Mouse (Mus musculus): Measurements from ENCODE around the gene Cort. TPM values are rescaled to one million over a fixed set of nuclear protein-coding genes. Genes with fewer than 3 reads are reported as not detected.
A peak's percentile ranks its signal among the peaks of the same experiment; 100 is the strongest.
"Not testable (repeated sequence)": the region's sequence is repeated elsewhere in the genome, so short reads cannot be mapped to it uniquely, and the experiment has no call there.

Cort gene
- polyA plus RNA-seq, 1 experiment from 2014 or later: 0.64 TPM

GRCm38 (mm10) chr4:149123432-149123831 lies 3.1 kb downstream of the Cort start:
- Histone ChIP-seq H3K36me3 (ENCODE audit: control insufficient read depth, insufficient read depth, low read length) (peaks cover 11% of the 10 kb centered on the region), H3K27me3 (replicated peaks; ENCODE audit: control insufficient read depth, insufficient read depth, low read length) (no peaks in the 10 kb centered on the region), H3K9me3 (ENCODE audit: control insufficient read depth, low read length) (no peaks in the 10 kb centered on the region), H3K9ac (ENCODE audit: low read depth, low read length) (no peak overlapping the region), H3K4me1 (ENCODE audit: control insufficient read depth, insufficient read depth, low read depth, low read length) (no peaks in the 10 kb centered on the region), H3K27ac (ENCODE audit: low read depth, low read length) (no peak overlapping the region), H3K4me2 (ENCODE audit: low read length) (no peak overlapping the region), H3K4me3 (ENCODE audit: low read length) (no peak overlapping the region)
- 79% methylated on average over 5 of the region's 5 CpGs for WGBS
- ATAC-seq: no peak

GRCm38 (mm10) chr4:149119978-149120562 lies 6.5 kb downstream of the Cort start:
- not testable (repeated sequence) for H3K4me1 ChIP-seq (ENCODE audit: control insufficient read depth, insufficient read depth, low read depth, low read length); H3K9me3 ChIP-seq (ENCODE audit: control insufficient read depth, low read length); H3K4me2 ChIP-seq (ENCODE audit: low read length); H3K27ac ChIP-seq (ENCODE audit: low read depth, low read length); ATAC-seq; H3K9ac ChIP-seq (ENCODE audit: low read depth, low read length); H3K27me3 ChIP-seq (replicated peaks; ENCODE audit: control insufficient read depth, insufficient read depth, low read length); H3K4me3 ChIP-seq (ENCODE audit: low read length)
- WGBS: 89% methylated on average over 12 of the region's 12 CpGs
- H3K36me3 ChIP-seq (ENCODE audit: control insufficient read depth, insufficient read depth, low read length): peaks cover 18% of the 10 kb centered on the region

GRCm38 (mm10) chr4:149103875-149104561 lies 22.5 kb downstream of the Cort start, which contains the start of gene Dffa:
Gene Dffa, plus strand, starts transcription at chr4:149104146.
- WGBS: under 1% methylated on average over 35 of the region's 35 CpGs
- Histone ChIP-seq H3K36me3 (ENCODE audit: control insufficient read depth, insufficient read depth, low read length) (peaks cover 14% of the 10 kb centered on the region; the same call in 1 of the 2 replicates), H3K4me3 (ENCODE audit: low read length) (peak within 1 kb of the TSS; percentile 59), H3K4me2 (ENCODE audit: low read length) (peak within 1 kb of the TSS; percentile 67), H3K27ac (ENCODE audit: low read depth, low read length) (no peak within 1 kb of the TSS), H3K9ac (ENCODE audit: low read depth, low read length) (peak within 1 kb of the TSS; percentile 76), H3K9me3 (ENCODE audit: control insufficient read depth, low read length) (no peaks in the 10 kb centered on the region), H3K4me1 (ENCODE audit: control insufficient read depth, insufficient read depth, low read depth, low read length) (peaks cover 11% of the 10 kb centered on the region), H3K27me3 (replicated peaks; ENCODE audit: control insufficient read depth, insufficient read depth, low read length) (no peaks in the 10 kb centered on the region)
- peak; percentile 91 for ATAC-seq

GRCm38 (mm10) chr4:149101456-149101855 lies 25.1 kb downstream of the Cort start:
- no peak overlapping the region for H3K27ac ChIP-seq (ENCODE audit: low read depth, low read length)
- no peak overlapping the region for H3K4me2 ChIP-seq (ENCODE audit: low read length)
- H3K27me3 ChIP-seq (replicated peaks; ENCODE audit: control insufficient read depth, insufficient read depth, low read length): no peaks in the 10 kb centered on the region
- H3K9ac ChIP-seq (ENCODE audit: low read depth, low read length): no peak overlapping the region
- H3K9me3 ChIP-seq (ENCODE audit: control insufficient read depth, low read length): no peaks in the 10 kb centered on the region
- WGBS: 84% methylated on average over 3 of the region's 3 CpGs
- H3K4me1 ChIP-seq (ENCODE audit: control insufficient read depth, insufficient read depth, low read depth, low read length): peaks cover 23% of the 10 kb centered on the region
- H3K36me3 ChIP-seq (ENCODE audit: control insufficient read depth, insufficient read depth, low read length): peaks cover 2% of the 10 kb centered on the region; the same call in 1 of the 2 replicates
- H3K4me3 ChIP-seq (ENCODE audit: low read length): no peak overlapping the region
- no peak for ATAC-seq

- H3K36me3 ChIP-seq (ENCODE audit: control insufficient read depth, insufficient read depth, low read length); H3K4me2 ChIP-seq (ENCODE audit: low read length); ATAC-seq; H3K9me3 ChIP-seq (ENCODE audit: control insufficient read depth, low read length); H3K9ac ChIP-seq (ENCODE audit: low read depth, low read length); H3K4me3 ChIP-seq (ENCODE audit: low read length); H3K27me3 ChIP-seq (replicated peaks; ENCODE audit: control insufficient read depth, insufficient read depth, low read length); H3K27ac ChIP-seq (ENCODE audit: low read depth, low read length): not testable (repeated sequence)
- WGBS: 90% methylated on average over 12 of the region's 12 CpGs
- H3K4me1 ChIP-seq (ENCODE audit: control insufficient read depth, insufficient read depth, low read depth, low read length): peaks cover 23% of the 10 kb centered on the region
These were observed 26.1 kb downstream of the Cort start for GRCm38 (mm10) chr4:149100449-149100848.

- 0% methylated on average over 37 of the region's 50 CpGs for WGBS
- Histone ChIP-seq H3K27ac (ENCODE audit: low read depth, low read length) (peak within 1 kb of the TSS; percentile 68), H3K27me3 (replicated peaks; ENCODE audit: control insufficient read depth, insufficient read depth, low read length) (no peaks in the 10 kb centered on the region)
These were observed 27.1 kb downstream of the Cort start, which contains the start of gene Pex14 for GRCm38 (mm10) chr4:149099369-149100017. Gene Pex14, minus strand, starts transcription at chr4:149099876.

GRCm38 (mm10) chr4:149098571-149098970 lies 28.0 kb downstream of the Cort start:
- Histone ChIP-seq H3K4me1 (ENCODE audit: control insufficient read depth, insufficient read depth, low read depth, low read length) (peaks cover 14% of the 10 kb centered on the region), H3K36me3 (ENCODE audit: control insufficient read depth, insufficient read depth, low read length) (peaks cover 5% of the 10 kb centered on the region; the same call in 1 of the 2 replicates), H3K9me3 (ENCODE audit: control insufficient read depth, low read length) (no peaks in the 10 kb centered on the region), H3K4me3 (ENCODE audit: low read length) (peak overlapping the region; percentile 95), H3K4me2 (ENCODE audit: low read length) (peak overlapping the region; percentile 98), H3K9ac (ENCODE audit: low read depth, low read length) (peak overlapping the region; percentile 94), H3K27ac (ENCODE audit: low read depth, low read length) (no peak overlapping the region), H3K27me3 (replicated peaks; ENCODE audit: control insufficient read depth, insufficient read depth, low read length) (no peaks in the 10 kb centered on the region)
- ATAC-seq: no peak
- 22% methylated on average over 11 of the region's 11 CpGs for WGBS

More at GRCm38 (mm10) chr4:149099369-149100017, 27.1 kb downstream of the Cort start, which contains the start of gene Pex14:
- Histone ChIP-seq H3K9me3 (ENCODE audit: control insufficient read depth, low read length) (no peaks in the 10 kb centered on the region), H3K4me2 (ENCODE audit: low read length) (peak within 1 kb of the TSS; percentile 98), H3K9ac (ENCODE audit: low read depth, low read length) (peak within 1 kb of the TSS; percentile 94), H3K4me3 (ENCODE audit: low read length) (peak within 1 kb of the TSS; percentile 95), H3K4me1 (ENCODE audit: control insufficient read depth, insufficient read depth, low read depth, low read length) (peaks cover 14% of the 10 kb centered on the region), H3K36me3 (ENCODE audit: control insufficient read depth, insufficient read depth, low read length) (no peaks in the 10 kb centered on the region)
- peak; percentile 83 for ATAC-seq

- no peak for ATAC-seq
- peaks cover 14% of the 10 kb centered on the region for H3K4me1 ChIP-seq (ENCODE audit: control insufficient read depth, insufficient read depth, low read depth, low read length)
- no peak overlapping the region for H3K4me3 ChIP-seq (ENCODE audit: low read length)
- no peak overlapping the region for H3K9ac ChIP-seq (ENCODE audit: low read depth, low read length)
- peaks cover 8% of the 10 kb centered on the region for H3K36me3 ChIP-seq (ENCODE audit: control insufficient read depth, insufficient read depth, low read length)
- H3K4me2 ChIP-seq (ENCODE audit: low read length): no peak overlapping the region; the same call in 1 of the 2 replicates
- no peaks in the 10 kb centered on the region for H3K9me3 ChIP-seq (ENCODE audit: control insufficient read depth, low read length)
- H3K27me3 ChIP-seq (replicated peaks; ENCODE audit: control insufficient read depth, insufficient read depth, low read length): no peaks in the 10 kb centered on the region
- 89% methylated on average over 3 of the region's 3 CpGs for WGBS
- H3K27ac ChIP-seq (ENCODE audit: low read depth, low read length): no peak overlapping the region
These were observed 28.6 kb downstream of the Cort start for GRCm38 (mm10) chr4:149097956-149098355.

GRCm38 (mm10) chr4:149091364-149091763 lies 35.2 kb downstream of the Cort start:
- 84% methylated on average over 8 of the region's 8 CpGs for WGBS
- Histone ChIP-seq H3K4me1 (ENCODE audit: control insufficient read depth, insufficient read depth, low read depth, low read length) (no peaks in the 10 kb centered on the region), H3K27me3 (replicated peaks; ENCODE audit: control insufficient read depth, insufficient read depth, low read length) (no peaks in the 10 kb centered on the region), H3K4me3 (ENCODE audit: low read length) (no peak overlapping the region), H3K9ac (ENCODE audit: low read depth, low read length) (no peak overlapping the region), H3K36me3 (ENCODE audit: control insufficient read depth, insufficient read depth, low read length) (peaks cover 9% of the 10 kb centered on the region), H3K27ac (ENCODE audit: low read depth, low read length) (no peak overlapping the region), H3K9me3 (ENCODE audit: control insufficient read depth, low read length) (no peaks in the 10 kb centered on the region), H3K4me2 (ENCODE audit: low read length) (no peak overlapping the region)
- no peak for ATAC-seq
